Mouse (Mus musculus) CH12.LX (cell line): ENCODE data around the gene Birc7. TPM values are rescaled to one million over a fixed set of nuclear protein-coding genes. Genes with fewer than 3 reads are reported as not detected.

Source experiments
- DNase-seq: peaks from one replicate; pipeline ENCODE4 v3.0.0-alpha.2; 2013; ENCODE audit errors: extremely low read depth
- H3K27ac ChIP-seq: 2 replicates; pipeline ENCODE4 v1.5.1; 2012; ENCODE audit warnings: low read depth, mild to moderate bottlenecking, control low read depth, moderate library complexity; ENCODE audit not compliant: insufficient read depth
- H3K27me3 ChIP-seq: replicated peaks from 2 replicates; pipeline ENCODE3; 2012; ENCODE audit warnings: inconsistent platforms
- H3K36me3 ChIP-seq, 2 experiments: replicated peaks in 1 of 2; 2 replicates each; pipeline versions ENCODE3 to v1.6.1; 2012; ENCODE audit warnings: inconsistent platforms in 1 of 2, low read length in 1 of 2, mild to moderate bottlenecking in 1 of 2, mixed read lengths in 1 of 2, moderate library complexity in 1 of 2; ENCODE audit not compliant: control insufficient read depth in 1 of 2, insufficient read depth in 1 of 2
- H3K4me1 ChIP-seq, 2 experiments: 2 replicates each; pipeline ENCODE4 v1.6.1; 2012; ENCODE audit warnings: inconsistent platforms in 1 of 2, moderate library complexity in 1 of 2; ENCODE audit not compliant: insufficient read depth in 2 of 2, control insufficient read depth in 1 of 2
- H3K4me2 ChIP-seq: 2 replicates; pipeline ENCODE4 v1.6.1; 2012; ENCODE audit warnings: low read depth, mild to moderate bottlenecking, control low read depth; ENCODE audit not compliant: poor library complexity, insufficient read depth, severe bottlenecking
- H3K4me3 ChIP-seq, 3 experiments: fragments of 150-350 bp in 1 of 3; sonication (generic) in 1 of 3; replicated peaks in 1 of 3; 2 replicates each; pipeline versions ENCODE3 to v1.5.1; 2011 to 2012; ENCODE audit warnings: low read depth in 2 of 3, low read length in 2 of 3, mild to moderate bottlenecking in 2 of 3, moderate library complexity in 2 of 3, control low read depth in 1 of 3, improper control_type of control experiment in 1 of 3, inconsistent platforms in 1 of 3, mixed read lengths in 1 of 3; ENCODE audit not compliant: poor library complexity in 1 of 3
- H3K79me2 ChIP-seq: replicated peaks from 2 replicates; pipeline ENCODE4 v1.6.1; 2012; ENCODE audit warnings: mild to moderate bottlenecking, moderate library complexity; ENCODE audit not compliant: control insufficient read depth, poor library complexity, insufficient read depth, severe bottlenecking; ENCODE audit errors: extremely low read depth
- H3K9ac ChIP-seq: 2 replicates; pipeline ENCODE4 v1.6.1; 2012; ENCODE audit warnings: low read depth, mild to moderate bottlenecking, control low read depth, moderate library complexity; ENCODE audit not compliant: insufficient read depth
- H3K9me3 ChIP-seq: replicated peaks from 2 replicates; pipeline ENCODE3; 2012; ENCODE audit warnings: low read length, inconsistent platforms, mixed read lengths
- BHLHE40 ChIP-seq: IDR thresholded peaks from 2 replicates; pipeline ENCODE4 v1.6.1; 2011; ENCODE audit warnings: mild to moderate bottlenecking, low read depth, low read length, improper control_type of control experiment
- CHD1 ChIP-seq: IDR thresholded peaks from 2 replicates; pipeline ENCODE4 v1.6.1; 2012; ENCODE audit warnings: low read depth, low read length, improper control_type of control experiment, inconsistent platforms
- CTCF ChIP-seq, 2 experiments: IDR thresholded peaks in 1 of 2; conservative IDR thresholded peaks in 1 of 2; 2 replicates each; pipeline ENCODE4 v1.5.1; 2011 to 2012; ENCODE audit warnings: low read depth in 2 of 2, low read length in 2 of 2, improper control_type of control experiment in 1 of 2, inconsistent platforms in 1 of 2, mild to moderate bottlenecking in 1 of 2, moderate library complexity in 1 of 2
- E2F4 ChIP-seq: IDR thresholded peaks from 2 replicates; pipeline ENCODE4 v1.6.1; 2011; ENCODE audit warnings: low read depth, low read length, improper control_type of control experiment; ENCODE audit not compliant: insufficient replicate concordance
- EP300 ChIP-seq: IDR thresholded peaks from 2 replicates; pipeline ENCODE4 v1.6.1; 2011; ENCODE audit warnings: low read length, improper control_type of control experiment
- ETS1 ChIP-seq: conservative IDR thresholded peaks from 2 replicates; pipeline ENCODE4 v1.6.1; 2012; ENCODE audit warnings: low read depth, mild to moderate bottlenecking, inconsistent platforms, low read length, improper control_type of control experiment, moderate library complexity
- GABPA ChIP-seq: IDR thresholded peaks from 2 replicates; pipeline ENCODE4 v1.6.1; 2012; ENCODE audit warnings: low read depth, low read length, improper control_type of control experiment, inconsistent platforms; ENCODE audit not compliant: insufficient replicate concordance
- JUND ChIP-seq: conservative IDR thresholded peaks from 2 replicates; pipeline ENCODE4 v1.6.1; 2011; ENCODE audit warnings: low read depth, low read length, improper control_type of control experiment
- KAT2A ChIP-seq: IDR thresholded peaks from 2 replicates; pipeline ENCODE4 v1.6.1; 2012; ENCODE audit warnings: low read length, improper control_type of control experiment, inconsistent platforms; ENCODE audit not compliant: insufficient replicate concordance
- MAFK ChIP-seq: IDR thresholded peaks from 2 replicates; pipeline ENCODE4 v1.6.1; 2011; ENCODE audit warnings: low read length, improper control_type of control experiment; ENCODE audit not compliant: insufficient replicate concordance
- MAX ChIP-seq: IDR thresholded peaks from 2 replicates; pipeline ENCODE4 v1.6.1; 2011; ENCODE audit warnings: low read length, improper control_type of control experiment
- MEF2A ChIP-seq: IDR thresholded peaks from 2 replicates; pipeline ENCODE4 v1.6.1; 2014; ENCODE audit warnings: low read depth, mild to moderate bottlenecking, inconsistent platforms, low read length, improper control_type of control experiment, borderline replicate concordance
- MXI1 ChIP-seq: IDR thresholded peaks from 2 replicates; pipeline ENCODE4 v1.6.1; 2011; ENCODE audit warnings: mild to moderate bottlenecking, low read depth, low read length, improper control_type of control experiment
- NELFE ChIP-seq: IDR thresholded peaks from 2 replicates; pipeline ENCODE4 v1.6.1; 2011; ENCODE audit warnings: low read depth, low read length, improper control_type of control experiment
- POLR2AphosphoS2 ChIP-seq: IDR thresholded peaks from 2 replicates; pipeline ENCODE4 v1.6.1; 2011; ENCODE audit warnings: low read depth, low read length, improper control_type of control experiment
- RAD21 ChIP-seq: IDR thresholded peaks from 2 replicates; pipeline ENCODE4 v1.6.1; 2011; ENCODE audit warnings: low read depth, mild to moderate bottlenecking, low read length, improper control_type of control experiment, moderate library complexity
- RCOR1 ChIP-seq: conservative IDR thresholded peaks from 2 replicates; pipeline ENCODE4 v1.6.1; 2012; ENCODE audit warnings: low read depth, mild to moderate bottlenecking, inconsistent platforms, low read length, improper control_type of control experiment
- TBP ChIP-seq: conservative IDR thresholded peaks from 2 replicates; pipeline ENCODE4 v1.6.1; 2011; ENCODE audit warnings: low read depth, low read length, improper control_type of control experiment
- UBTF ChIP-seq: IDR thresholded peaks from 2 replicates; pipeline ENCODE4 v1.6.1; 2012; ENCODE audit warnings: low read depth, mild to moderate bottlenecking, inconsistent platforms, low read length, improper control_type of control experiment, moderate library complexity
- USF1 ChIP-seq: IDR thresholded peaks from 2 replicates; pipeline ENCODE4 v1.6.1; 2014; ENCODE audit warnings: low read depth, mild to moderate bottlenecking, inconsistent platforms, low read length, improper control_type of control experiment
- USF2 ChIP-seq: conservative IDR thresholded peaks from 2 replicates; pipeline ENCODE4 v1.6.1; 2011; ENCODE audit warnings: low read depth, low read length, improper control_type of control experiment
- ZC3H11A ChIP-seq: IDR thresholded peaks from 2 replicates; pipeline ENCODE4 v1.6.1; 2012; ENCODE audit warnings: low read depth, mild to moderate bottlenecking, inconsistent platforms, low read length, improper control_type of control experiment
- ZKSCAN1 ChIP-seq: IDR thresholded peaks from 2 replicates; pipeline ENCODE4 v1.6.1; 2012; ENCODE audit warnings: low read depth, inconsistent platforms, low read length, improper control_type of control experiment, borderline replicate concordance
- dilution Hi-C: fragments of 300-500 bp; cut with MboI; formaldehyde crosslinking; loops from 2 replicates; pipeline ENCODE4 v1.14.3; 2020; ENCODE audit warnings: low sequenced_read_pairs; ENCODE audit not compliant: extremely low pct_unique_long_range_greater_than_20kb, extremely low pct_ligation_motif_present
- in situ Hi-C: fragments of 300-500 bp; cut with MboI; formaldehyde crosslinking; loops from 3 replicates; pipeline ENCODE4 v1.14.3; 2019; ENCODE audit warnings: low sequenced_read_pairs, low pct_ligation_motif_present, low pct_unique_long_range_greater_than_20kb, mixed read lengths
- polyA plus RNA-seq: library from polyadenylated mRNA; unstranded; fragments of >175 nt; gene quantifications from 2 replicates; pipeline ENCODE4 v1.2.1, GENCODE M21; 2012; ENCODE audit warnings: low read depth; ENCODE audit not compliant: insufficient read length
- total RNA-seq, 2 experiments: library from RNA; depleted of rRNA; stranded (reverse); fragments of 300-350 nt in 1 of 2; fragments of >200 nt in 1 of 2; gene quantifications; 2 replicates each; pipeline ENCODE4 v1.2.3; 2012 to 2014

Gene Birc7
- total and polyA plus RNA-seq, 3 experiments, result not detected

- dilution Hi-C loops, result no loop called here
- H3K27me3 ChIP-seq, result peaks cover 83% of the 10 kb centered on the region
- in situ Hi-C loops, result no loop called here
Observed at GRCm38 (mm10) chr2:180941869-180942268, 13.0 kb downstream of the Birc7 start.

DNA sequence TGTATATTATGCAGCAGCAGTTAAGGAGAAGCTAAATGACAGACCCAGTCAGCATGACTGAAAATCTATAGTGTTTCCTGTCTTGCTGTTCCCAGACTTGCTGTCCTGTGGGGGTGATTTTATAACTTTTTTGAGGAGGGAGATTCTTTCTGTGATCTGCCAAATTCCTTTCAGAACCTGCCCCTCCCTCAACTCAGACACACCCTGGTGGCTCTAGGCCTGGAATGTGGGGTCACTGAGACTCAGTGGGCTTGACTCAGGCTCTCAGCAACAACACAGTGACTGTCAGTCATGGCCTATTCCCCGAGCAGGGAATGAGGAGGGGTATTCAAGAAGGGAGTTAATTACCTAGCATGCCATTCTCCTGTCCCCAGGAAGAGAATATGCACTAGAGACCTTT, 21.1 kb downstream of the Birc7 start:
- no peaks in the 10 kb centered on the region for H3K4me1 ChIP-seq
- no peaks in the 10 kb centered on the region for H3K79me2 ChIP-seq

More at GRCm38 (mm10) chr2:180941869-180942268, 13.0 kb downstream of the Birc7 start:
- Histone ChIP-seq H3K4me3 (no peak overlapping the region), H3K9ac (no peak overlapping the region), H3K36me3 (no peaks in the 10 kb centered on the region), H3K79me2 (no peaks in the 10 kb centered on the region), H3K4me2 (no peak overlapping the region), H3K4me1 (no peaks in the 10 kb centered on the region), H3K9me3 (no peaks in the 10 kb centered on the region), H3K27ac (no peak overlapping the region)
- DNase-seq, result no peak
- no peak for TF ChIP-seq BHLHE40
- no peak for TF ChIP-seq UBTF
- TF ChIP-seq RCOR1, result no peak
- no peak for TF ChIP-seq EP300
- TF ChIP-seq RAD21, result no peak
- no peak for TF ChIP-seq MXI1
- TF ChIP-seq MAX, result no peak
- no peak for TF ChIP-seq CTCF (conservative IDR thresholded peaks at IDR 0.05 in 1 of 2, IDR thresholded peaks at IDR 0.05 in 1 of 2; ENCODE audit: low read depth in 2 of 2, low read length in 2 of 2)
- TF ChIP-seq TBP, result no peak
- TF ChIP-seq ZC3H11A, result no peak
- no peak for TF ChIP-seq JUND
- TF ChIP-seq ZKSCAN1, result no peak
- no peak for TF ChIP-seq USF2
- no peak for TF ChIP-seq MEF2A
- no peak for TF ChIP-seq USF1
- no peak for TF ChIP-seq GABPA
- no peak for TF ChIP-seq NELFE
- TF ChIP-seq ETS1, result no peak
- TF ChIP-seq E2F4, result no peak

More for the DNA sequence above, 21.1 kb downstream of the Birc7 start:
- Histone ChIP-seq H3K27ac (no peak overlapping the region), H3K4me3 (no peak overlapping the region), H3K4me2 (no peak overlapping the region), H3K9ac (no peak overlapping the region), H3K36me3 (no peaks in the 10 kb centered on the region), H3K9me3 (no peaks in the 10 kb centered on the region), H3K27me3 (peaks cover 93% of the 10 kb centered on the region)
- no peak for DNase-seq
- dilution Hi-C loops, result no loop called here
- in situ Hi-C loops, result no loop called here
- TF ChIP-seq MAFK (no peak), KAT2A (no peak), MAX (no peak), CHD1 (no peak), POLR2AphosphoS2 (no peak), EP300 (no peak)
